ENCODE assay signal across 10 mouse cellular contexts in the genomic region with DNA sequence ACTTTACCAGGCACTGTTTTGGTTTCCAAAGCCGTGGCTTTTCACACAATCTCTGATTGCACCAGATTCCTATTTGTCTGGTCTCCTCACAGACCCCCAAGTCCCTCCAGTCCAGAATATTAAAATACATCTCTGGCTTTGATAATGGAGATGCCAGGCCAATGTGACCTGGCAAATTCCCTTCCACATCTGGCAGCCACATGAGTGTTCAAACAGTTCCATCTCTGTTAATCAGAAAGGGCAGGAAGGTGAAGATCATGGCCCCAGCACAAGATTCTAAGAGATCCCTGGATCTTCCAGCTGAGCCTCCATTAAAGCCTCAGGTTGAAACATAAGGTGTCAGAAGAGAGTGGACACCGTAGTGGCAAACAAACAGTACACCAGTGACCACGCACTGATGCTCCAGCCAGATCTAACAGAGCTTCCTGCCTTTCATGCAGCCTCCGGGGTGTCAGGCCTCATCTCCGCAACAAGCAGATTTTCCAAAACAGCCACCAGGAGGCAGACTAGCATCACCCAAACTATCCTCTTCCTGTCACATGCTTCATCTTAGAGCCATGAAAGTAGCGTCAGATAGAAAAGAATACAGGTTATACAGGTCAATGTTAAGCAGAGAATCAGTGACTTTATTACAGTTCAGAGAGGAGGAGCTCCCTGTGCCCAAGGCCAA. TPM values are rescaled to one million over a fixed set of nuclear protein-coding genes. Genes with fewer than 3 reads are reported as not detected.
DNase-seq lines count a peak whose midpoint lies in the region; ATAC-seq and TF ChIP-seq lines count a peak whose summit lies in the region.
"Had no signal": no experiment of that assay in that cellular context is flagged by ENCODE, and none has a peak within 500 bp of the region (broad histone marks: within the 10 kb centered on the region; RNA-seq: fewer than 3 reads in every experiment).

No protein-coding gene starts in this region.

- DNase-seq in A20 (ENCODE audit: low read depth, low spot score) (peak; percentile 71), R1 (ENCODE audit: low read depth, low spot score) (peak; percentile 71), MN1 (ENCODE audit: low spot score) (no peak)
- DNase-seq in embryo, embryonic 9.5 days (ENCODE audit: extremely low spot score) = peak; percentile 57
- peak; percentile 69 for DNase-seq in kidney, postnatal 10 days

- H3K4me2 ChIP-seq in intestine, postnatal 0 days (replicated peaks; ENCODE audit: low read depth) = no peak overlapping the region
- H3K4me2 ChIP-seq in intestine, embryonic 15.5 days (replicated peaks) = no peak overlapping the region
- H3K4me2 ChIP-seq: lung, embryonic 15.5 days had no signal

- H3K36me3 ChIP-seq in intestine, postnatal 0 days (ENCODE audit: control insufficient read depth, insufficient read depth) = no peaks in the 10 kb centered on the region
- H3K36me3 ChIP-seq in intestine, embryonic 15.5 days = no peaks in the 10 kb centered on the region
- H3K36me3 ChIP-seq: lung, embryonic 15.5 days had no signal

- no peak for ATAC-seq in intestine, postnatal 0 days
- ATAC-seq in intestine, embryonic 15.5 days = no peak
- peak; percentile 40; the same call in 1 of the 2 replicates for ATAC-seq in monocyte, adult 5-6 weeks (replicated peaks; ENCODE audit: insufficient number of reproducible peaks, low FRiP score, low TSS enrichment, poor library complexity, severe bottlenecking)

- H3K4me1 ChIP-seq in intestine, postnatal 0 days (replicated peaks; ENCODE audit: control insufficient read depth, insufficient read depth, low read length) = no peaks in the 10 kb centered on the region
- H3K4me1 ChIP-seq in intestine, embryonic 15.5 days (replicated peaks) = no peaks in the 10 kb centered on the region
- H3K4me1 ChIP-seq: lung, embryonic 15.5 days had no signal

- H3K27me3 ChIP-seq in intestine, postnatal 0 days (replicated peaks; ENCODE audit: control insufficient read depth, insufficient read depth, low read length) = no peaks in the 10 kb centered on the region
- no peaks in the 10 kb centered on the region for H3K27me3 ChIP-seq in intestine, embryonic 15.5 days (replicated peaks)
- H3K27me3 ChIP-seq: lung, embryonic 15.5 days had no signal

- no peak overlapping the region for H3K9ac ChIP-seq in intestine, postnatal 0 days (ENCODE audit: low read depth, low read length)
- H3K9ac ChIP-seq in intestine, embryonic 15.5 days = no peak overlapping the region
- H3K9ac ChIP-seq: lung, embryonic 15.5 days had no signal

- 40% methylated on average over 6 of the region's 6 CpGs for WGBS in intestine, postnatal 0 days
- 40% methylated on average over 6 of the region's 6 CpGs for WGBS in intestine, embryonic 15.5 days

- peak; percentile 78 for TF ChIP-seq CTCF in intestine, postnatal 0 days (IDR thresholded peaks at IDR 0.05; ENCODE audit: low read depth)

- H3K27ac ChIP-seq in intestine, postnatal 0 days (ENCODE audit: low read depth, low read length) = no peak overlapping the region
- no peak overlapping the region for H3K27ac ChIP-seq in intestine, embryonic 15.5 days
- H3K27ac ChIP-seq: lung, embryonic 15.5 days had no signal

- no peaks in the 10 kb centered on the region for H3K9me3 ChIP-seq in intestine, postnatal 0 days (ENCODE audit: control insufficient read depth)
- H3K9me3 ChIP-seq in intestine, embryonic 15.5 days = no peaks in the 10 kb centered on the region
- H3K9me3 ChIP-seq: lung, embryonic 15.5 days had no signal

- no peak overlapping the region for H3K4me3 ChIP-seq in intestine, postnatal 0 days (ENCODE audit: low read depth, low read length)
- no peak overlapping the region for H3K4me3 ChIP-seq in intestine, embryonic 15.5 days (replicated peaks)
- H3K4me3 ChIP-seq: erythroblast, embryonic 14.5 days; lung, embryonic 15.5 days had no signal

RNA-seq across cellular contexts. Expression of gene Ccl7, which starts 2.4 kb away (rescaled TPM):
- polyA plus RNA-seq in intestine, postnatal 0 days (2015; fragmentation: Nextera tagmentation; extraction: Ambion mirVana) = 2.4 and 2.6 TPM in 2 replicates
- polyA plus RNA-seq in intestine, embryonic 15.5 days (2015; fragmentation: Nextera tagmentation; extraction: Ambion mirVana) = 3.6 and 5.1 TPM in 2 replicates
- not detected in 3 replicates for total RNA-seq in monocyte, adult 5-6 weeks (2017)
- polyA plus RNA-seq: erythroblast, embryonic 14.5 days had no signal

RNA-seq across cellular contexts. Expression of gene Gm17268, which starts 9.5 kb away (rescaled TPM):
- not detected in 2 replicates for polyA plus RNA-seq in intestine, postnatal 0 days (2015; fragmentation: Nextera tagmentation; extraction: Ambion mirVana)
- not detected in 2 replicates for polyA plus RNA-seq in intestine, embryonic 15.5 days (2015; fragmentation: Nextera tagmentation; extraction: Ambion mirVana)
- not detected in 3 replicates for total RNA-seq in monocyte, adult 5-6 weeks (2017)
- polyA plus RNA-seq: erythroblast, embryonic 14.5 days; lung, embryonic 15.5 days had no signal

RNA-seq across cellular contexts. Expression of gene Ccl11, which starts 9.7 kb away (rescaled TPM):
- polyA plus RNA-seq in intestine, postnatal 0 days (2015; fragmentation: Nextera tagmentation; extraction: Ambion mirVana) = 62.4 and 66.6 TPM in 2 replicates
- 97.5 and 103 TPM in 2 replicates for polyA plus RNA-seq in intestine, embryonic 15.5 days (2015; fragmentation: Nextera tagmentation; extraction: Ambion mirVana)
- not detected in 3 replicates for total RNA-seq in monocyte, adult 5-6 weeks (2017)
- polyA plus RNA-seq: erythroblast, embryonic 14.5 days had no signal

RNA-seq across cellular contexts. Expression of gene Ccl2, which starts 12.5 kb away (rescaled TPM):
- polyA plus RNA-seq in intestine, postnatal 0 days (2015; fragmentation: Nextera tagmentation; extraction: Ambion mirVana) = 3.4 and 4.4 TPM in 2 replicates
- polyA plus RNA-seq in intestine, embryonic 15.5 days (2015; fragmentation: Nextera tagmentation; extraction: Ambion mirVana) = 10.2 and 10.4 TPM in 2 replicates
- total RNA-seq in monocyte, adult 5-6 weeks (2017) = 3.4 to 5.0 TPM in 2 of 3 replicates, not detected in the other
- polyA plus RNA-seq: erythroblast, embryonic 14.5 days had no signal

RNA-seq across cellular contexts. Expression of gene Ccl12, which starts 53.8 kb away (rescaled TPM):
- 1.9 TPM in 2 replicates for polyA plus RNA-seq in intestine, postnatal 0 days (2015; fragmentation: Nextera tagmentation; extraction: Ambion mirVana)
- polyA plus RNA-seq in intestine, embryonic 15.5 days (2015; fragmentation: Nextera tagmentation; extraction: Ambion mirVana) = 2.8 and 5.0 TPM in 2 replicates
- total RNA-seq in monocyte, adult 5-6 weeks (2017) = not detected in 3 replicates
- polyA plus RNA-seq: erythroblast, embryonic 14.5 days had no signal
